Mouse (Mus musculus) lung, embryonic 16.5 days (tissue): ENCODE measurements at regions not wholly inside any gene's neighbourhood (a gene's known extent, or its start where the extent isn't known, plus 50 kb on each side); places are given as distances from the start of the nearest gene placed in this dataset.

Experiments
- ATAC-seq: fragments of 200-750 bp; cut with Nextera tagmentation; 2 replicates; pipeline ENCODE4 v1.8.0; 2017; ENCODE audit warnings: low read depth, mild to moderate bottlenecking, moderate library complexity
- H3K27ac ChIP-seq: fragments of 300-500 bp; sonication (generic); 2 replicates; pipeline ENCODE4 v1.5.1; 2014; ENCODE audit warnings: mild to moderate bottlenecking, control low read depth, low read length
- H3K27me3 ChIP-seq: fragments of 300-500 bp; sonication (generic); 2 replicates; pipeline ENCODE4 v1.6.1; 2014; ENCODE audit warnings: low read depth, low read length, mixed read lengths; ENCODE audit not compliant: control insufficient read depth, insufficient read depth
- H3K36me3 ChIP-seq: fragments of 300-500 bp; sonication (generic); 2 replicates; pipeline ENCODE4 v1.6.1; 2014; ENCODE audit warnings: low read length; ENCODE audit not compliant: control insufficient read depth, insufficient read depth
- H3K4me1 ChIP-seq: fragments of 300-500 bp; sonication (generic); replicated peaks from 2 replicates; pipeline ENCODE4 v1.6.1; 2014; ENCODE audit warnings: low read length, mixed read lengths; ENCODE audit not compliant: control insufficient read depth, insufficient read depth
- H3K4me2 ChIP-seq: fragments of 300-500 bp; sonication (generic); 2 replicates; pipeline ENCODE4 v1.6.1; 2014; ENCODE audit warnings: low read depth, low read length, control low read depth
- H3K4me3 ChIP-seq: fragments of 300-500 bp; sonication (generic); 2 replicates; pipeline ENCODE4 v1.5.1; 2014; ENCODE audit warnings: mild to moderate bottlenecking, low read length, control low read depth
- H3K9ac ChIP-seq: fragments of 300-500 bp; sonication (generic); 2 replicates; pipeline ENCODE4 v1.6.1; 2014; ENCODE audit warnings: low read length, control low read depth
- H3K9me3 ChIP-seq: fragments of 300-500 bp; sonication (generic); 2 replicates; pipeline ENCODE4 v1.6.1; 2016; ENCODE audit warnings: low read length; ENCODE audit not compliant: control insufficient read depth
- WGBS: fragments of 180-500 bp; shearing (Covaris S2); extraction: QIAGEN DNeasy Blood & Tissue Kit; methylation state at CpG from one replicate; pipeline ENCODE4 v1.1.7; 2014; 5-methylcytosine and 5-hydroxymethylcytosine counted together

DNA sequence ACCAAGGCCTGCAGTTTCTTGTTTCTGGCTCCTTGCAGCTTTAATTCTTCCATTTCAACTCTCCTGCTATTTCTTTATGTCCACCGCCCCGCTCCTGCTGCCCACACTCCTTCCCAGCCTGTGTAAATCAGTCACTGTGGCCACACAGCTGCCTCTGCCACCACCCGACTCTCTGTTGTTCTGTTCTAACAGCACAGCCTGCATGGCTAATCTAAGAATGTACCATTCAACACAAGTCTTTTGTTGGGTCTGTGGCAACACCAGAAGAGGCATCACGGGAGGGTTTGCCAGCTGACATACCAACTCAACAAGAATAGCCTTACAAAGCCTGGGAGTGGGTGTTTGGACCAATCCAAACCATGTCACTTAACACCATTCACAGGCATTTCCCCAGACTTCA lies 264.9 kb upstream of the Pum3 start:
- 76% methylated on average over 4 of the region's 4 CpGs for WGBS
- Histone ChIP-seq H3K9me3 (no peaks in the 10 kb centered on the region), H3K4me2 (no peak overlapping the region), H3K27me3 (no peaks in the 10 kb centered on the region), H3K4me3 (no peak overlapping the region), H3K36me3 (no peaks in the 10 kb centered on the region), H3K9ac (no peak overlapping the region), H3K27ac (no peak overlapping the region), H3K4me1 (no peaks in the 10 kb centered on the region)
- no peak for ATAC-seq

DNA sequence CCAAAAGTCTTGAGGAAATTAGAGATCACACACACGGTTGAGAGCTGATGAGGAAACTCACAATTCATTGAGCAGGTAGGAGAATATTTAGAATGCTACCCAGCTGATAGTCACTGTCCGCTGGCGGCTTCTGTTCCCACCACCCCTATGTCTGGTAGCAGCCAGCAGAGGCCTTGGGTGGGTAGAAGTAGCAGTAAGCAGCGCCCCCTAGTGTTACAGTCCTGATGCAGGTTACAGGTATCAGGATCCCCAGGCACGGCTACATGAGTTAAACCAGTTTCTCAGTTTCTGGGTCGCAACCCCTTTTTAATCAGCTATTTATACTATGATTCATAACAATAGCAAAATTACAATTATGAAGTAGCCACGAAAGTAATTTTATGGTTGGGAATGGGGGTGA lies 264.1 kb upstream of the Pum3 start:
- Histone ChIP-seq H3K9ac (no peak overlapping the region), H3K4me2 (no peak overlapping the region), H3K4me3 (no peak overlapping the region), H3K27ac (no peak overlapping the region), H3K27me3 (no peaks in the 10 kb centered on the region), H3K9me3 (no peaks in the 10 kb centered on the region), H3K4me1 (no peaks in the 10 kb centered on the region), H3K36me3 (no peaks in the 10 kb centered on the region)
- 69% methylated on average over 7 of the region's 7 CpGs for WGBS
- no peak for ATAC-seq

DNA sequence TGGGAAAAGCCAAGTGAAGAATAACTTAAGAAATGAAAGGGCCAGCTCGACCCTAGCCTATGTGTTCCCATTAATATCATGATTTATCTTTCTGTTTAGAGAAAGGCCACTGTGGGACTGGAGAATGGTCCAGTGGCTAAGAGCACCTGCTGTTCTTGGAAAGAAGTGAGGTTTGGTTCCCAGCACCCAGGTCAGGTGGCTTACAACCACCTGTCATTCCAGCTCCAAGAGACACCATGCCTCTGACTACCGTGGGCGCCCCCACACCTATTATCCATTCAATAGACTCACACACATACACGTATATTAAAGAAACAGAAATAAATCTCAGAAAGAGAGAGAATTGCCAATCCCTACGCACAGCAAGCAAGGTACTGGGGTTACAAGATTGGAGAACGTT lies 263.3 kb upstream of the Pum3 start:
- H3K4me3 ChIP-seq = no peak overlapping the region
- H3K9ac ChIP-seq = no peak overlapping the region
- no peaks in the 10 kb centered on the region for H3K9me3 ChIP-seq
- no peaks in the 10 kb centered on the region for H3K36me3 ChIP-seq
- no peak for ATAC-seq
- no peak overlapping the region for H3K4me2 ChIP-seq
- no peak overlapping the region for H3K27ac ChIP-seq
- H3K4me1 ChIP-seq = no peaks in the 10 kb centered on the region
- no peaks in the 10 kb centered on the region for H3K27me3 ChIP-seq
- 81% methylated on average over 6 of the region's 6 CpGs for WGBS

DNA sequence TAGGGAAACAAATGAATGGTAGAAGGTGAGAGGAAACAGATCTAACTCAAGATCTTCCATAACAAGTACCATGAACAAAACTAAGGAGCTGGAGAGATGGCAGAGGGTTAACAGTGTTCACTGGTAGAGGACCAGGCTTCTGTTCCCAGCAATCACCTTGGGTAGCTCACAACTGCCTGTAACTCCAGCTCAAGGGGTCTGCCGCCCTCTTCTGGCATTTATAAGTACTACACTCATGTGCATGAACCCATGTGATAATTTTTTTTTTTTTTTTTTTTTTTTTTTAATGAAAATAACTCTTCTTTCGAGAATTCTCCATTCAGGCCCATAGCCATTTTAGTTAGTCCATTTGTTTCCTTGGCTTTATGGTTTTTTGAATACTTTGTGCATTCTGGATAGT lies 253.8 kb upstream of the Pum3 start:
- Histone ChIP-seq H3K27ac (no peak overlapping the region), H3K4me3 (no peak overlapping the region), H3K36me3 (no peaks in the 10 kb centered on the region), H3K4me2 (no peak overlapping the region), H3K9me3 (no peaks in the 10 kb centered on the region), H3K9ac (no peak overlapping the region), H3K27me3 (no peaks in the 10 kb centered on the region), H3K4me1 (no peaks in the 10 kb centered on the region)
- ATAC-seq = no peak
- 46% methylated on average over 2 of the region's 2 CpGs for WGBS

DNA sequence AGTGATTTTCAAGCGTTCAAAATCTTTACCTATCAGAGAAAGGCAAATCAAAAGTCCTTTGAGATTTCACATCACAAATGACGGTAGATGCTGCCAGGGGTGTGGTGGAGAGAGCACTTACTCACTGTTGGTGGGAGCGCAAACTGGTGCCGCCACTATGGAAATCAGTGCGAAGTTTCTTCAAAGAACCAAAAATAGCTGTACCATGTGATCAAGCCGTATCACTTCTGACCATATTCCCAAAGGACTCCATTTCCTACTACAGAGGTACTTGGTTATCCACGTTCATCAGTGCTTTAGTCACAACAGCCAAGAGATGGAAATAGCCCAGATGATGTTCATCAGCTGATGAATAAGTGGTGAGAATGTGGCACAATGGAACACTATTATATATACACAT lies 249.8 kb upstream of the Pum3 start:
- H3K9me3 ChIP-seq = no peaks in the 10 kb centered on the region
- no peak overlapping the region for H3K9ac ChIP-seq
- H3K4me3 ChIP-seq = no peak overlapping the region
- H3K27ac ChIP-seq = no peak overlapping the region
- ATAC-seq = no peak
- no peak overlapping the region for H3K4me2 ChIP-seq
- H3K27me3 ChIP-seq = no peaks in the 10 kb centered on the region
- no peaks in the 10 kb centered on the region for H3K4me1 ChIP-seq
- WGBS = 76% methylated on average over 7 of the region's 7 CpGs
- no peaks in the 10 kb centered on the region for H3K36me3 ChIP-seq

DNA sequence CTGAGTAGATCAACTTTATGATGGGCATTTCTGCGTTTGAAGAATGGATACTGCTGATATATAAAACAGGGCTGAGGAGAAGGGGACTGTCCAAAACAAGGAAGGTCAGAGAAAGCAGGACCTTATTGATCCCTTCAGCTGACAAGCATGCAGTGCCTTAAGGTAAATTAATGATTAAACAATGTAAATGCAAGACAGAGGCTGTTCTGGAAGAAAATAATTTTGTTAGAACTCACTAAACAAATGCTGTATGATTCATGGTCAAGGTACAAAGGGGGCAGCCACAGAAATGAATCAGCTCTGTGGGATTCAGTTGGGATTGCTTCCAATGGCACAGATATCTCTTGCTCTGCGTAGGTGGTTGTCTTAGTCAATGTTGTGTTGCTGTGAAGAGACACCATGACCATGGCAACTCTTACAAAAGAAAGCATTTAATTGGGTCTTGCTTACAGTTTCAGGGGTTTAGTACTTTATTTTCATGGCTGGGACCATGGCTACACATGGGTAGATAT lies 243.1 kb upstream of the Pum3 start:
- H3K4me3 ChIP-seq = no peak overlapping the region
- no peaks in the 10 kb centered on the region for H3K9me3 ChIP-seq
- 83% methylated on average over 2 of the region's 2 CpGs for WGBS
- no peaks in the 10 kb centered on the region for H3K36me3 ChIP-seq
- H3K27ac ChIP-seq = no peak overlapping the region
- H3K9ac ChIP-seq = no peak overlapping the region
- no peak for ATAC-seq
- no peak overlapping the region for H3K4me2 ChIP-seq
- H3K27me3 ChIP-seq = no peaks in the 10 kb centered on the region
- H3K4me1 ChIP-seq = no peaks in the 10 kb centered on the region

DNA sequence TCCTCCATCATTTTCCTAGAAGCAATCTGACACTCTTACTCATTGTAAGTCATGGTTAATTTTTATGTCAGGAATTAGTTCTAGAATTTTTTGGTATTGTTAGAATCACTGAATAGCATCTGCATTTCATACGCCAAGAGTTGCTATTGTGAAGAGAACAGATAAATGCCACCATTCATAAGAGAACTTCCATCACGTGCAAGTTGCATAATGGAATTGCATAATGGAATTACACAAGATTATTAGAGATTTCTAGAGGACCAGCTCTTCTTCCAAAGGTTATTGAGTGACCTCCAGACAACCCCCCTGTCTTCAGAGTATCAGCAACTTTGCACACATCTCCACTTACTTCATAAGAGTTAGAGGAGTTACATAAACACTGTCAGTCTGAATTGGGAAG lies 233.7 kb upstream of the Pum3 start:
- H3K27ac ChIP-seq = no peak overlapping the region
- WGBS = 70% methylated on average over 2 of the region's 2 CpGs

DNA sequence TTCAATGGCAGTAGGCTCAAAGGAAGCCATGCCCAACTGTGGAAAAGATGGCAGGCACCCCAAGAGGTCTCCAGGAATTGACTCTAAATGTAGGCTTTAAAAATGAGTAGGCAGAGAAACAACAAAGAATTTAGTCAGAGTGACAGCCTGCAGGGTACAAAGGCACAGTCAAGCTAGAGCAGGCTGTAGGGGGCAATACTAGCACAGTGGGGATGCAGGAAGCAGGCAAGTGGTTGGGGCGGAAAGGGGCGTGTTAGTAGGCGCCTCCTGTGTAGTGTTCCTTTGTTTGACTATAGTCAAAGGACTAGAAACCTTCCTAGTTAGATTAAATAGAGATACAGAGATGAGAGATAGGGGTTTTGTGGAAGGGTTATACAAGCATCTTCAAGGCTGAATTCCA lies 211.4 kb upstream of the Pum3 start:
- WGBS = 49% methylated on average over 3 of the region's 3 CpGs
- H3K27me3 ChIP-seq = no peaks in the 10 kb centered on the region
- H3K9ac ChIP-seq = no peak overlapping the region
- no peaks in the 10 kb centered on the region for H3K36me3 ChIP-seq
- no peak overlapping the region for H3K4me3 ChIP-seq
- H3K9me3 ChIP-seq = no peaks in the 10 kb centered on the region
- H3K27ac ChIP-seq = no peak overlapping the region
- no peak overlapping the region for H3K4me2 ChIP-seq
- no peak for ATAC-seq
- H3K4me1 ChIP-seq = no peaks in the 10 kb centered on the region

More for the DNA sequence above, 233.7 kb upstream of the Pum3 start:
- Histone ChIP-seq H3K4me3 (no peak overlapping the region), H3K9me3 (no peaks in the 10 kb centered on the region), H3K36me3 (no peaks in the 10 kb centered on the region), H3K4me2 (no peak overlapping the region), H3K9ac (no peak overlapping the region), H3K27me3 (no peaks in the 10 kb centered on the region), H3K4me1 (no peaks in the 10 kb centered on the region)
- ATAC-seq = no peak

DNA sequence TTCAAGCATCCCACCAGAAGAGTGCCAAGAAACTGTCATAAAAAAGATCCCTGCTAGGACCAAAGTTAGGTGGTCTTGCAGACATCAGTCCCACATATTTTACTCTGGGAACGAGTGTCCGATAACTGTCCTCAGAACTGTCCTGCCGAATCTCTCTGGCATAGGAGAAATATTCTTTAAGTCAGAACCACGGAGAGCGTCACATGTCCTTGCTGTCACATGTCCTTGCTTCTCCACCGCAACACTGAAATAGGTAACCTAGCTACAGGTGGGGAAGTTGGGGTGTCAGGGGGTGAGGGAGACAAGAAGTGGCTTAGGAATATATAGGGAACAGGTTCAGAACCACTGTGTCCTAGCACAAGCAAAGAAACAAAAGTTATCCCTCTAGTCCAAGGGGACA lies 203.5 kb upstream of the Pum3 start:
- ATAC-seq = no peak
- Histone ChIP-seq H3K9me3 (no peaks in the 10 kb centered on the region), H3K4me3 (no peak overlapping the region), H3K4me1 (no peaks in the 10 kb centered on the region), H3K27ac (no peak overlapping the region), H3K9ac (no peak overlapping the region), H3K4me2 (no peak overlapping the region), H3K27me3 (no peaks in the 10 kb centered on the region), H3K36me3 (no peaks in the 10 kb centered on the region)
- 61% methylated on average over 6 of the region's 6 CpGs for WGBS

DNA sequence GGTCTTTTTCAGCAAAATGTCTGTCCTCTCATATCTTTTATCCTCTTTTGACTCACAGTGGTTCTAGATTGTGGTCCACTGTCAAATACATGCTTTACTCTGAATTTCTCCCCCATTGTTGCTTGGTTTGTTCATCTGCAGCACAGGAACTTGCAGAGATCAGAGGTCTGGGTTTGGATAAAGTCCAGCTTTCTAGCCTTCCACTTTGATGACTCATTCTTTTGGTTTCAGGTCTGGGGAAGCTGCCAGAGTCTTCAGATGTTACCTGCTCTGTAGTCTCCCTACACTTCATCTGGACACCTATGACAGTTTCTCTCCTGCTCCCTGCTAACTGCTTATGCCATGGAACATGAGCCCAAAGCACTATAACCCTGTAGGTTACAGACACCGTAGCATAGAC lies 198.0 kb upstream of the Pum3 start:
- WGBS = 90% methylated on average over 1 of the region's 1 CpGs
- no peaks in the 10 kb centered on the region for H3K9me3 ChIP-seq
- ATAC-seq = no peak

More for the DNA sequence above, 198.0 kb upstream of the Pum3 start:
- H3K9ac ChIP-seq = no peak overlapping the region
- H3K36me3 ChIP-seq = no peaks in the 10 kb centered on the region
- H3K4me2 ChIP-seq = no peak overlapping the region
- no peaks in the 10 kb centered on the region for H3K4me1 ChIP-seq
- no peak overlapping the region for H3K4me3 ChIP-seq
- H3K27me3 ChIP-seq = no peaks in the 10 kb centered on the region
- H3K27ac ChIP-seq = no peak overlapping the region
